Mouse (Mus musculus): ENCODE data around the gene Tmem41b. TPM values are rescaled to one million over a fixed set of nuclear protein-coding genes. Genes with fewer than 3 reads are reported as not detected.

Tmem41b gene
- polyA plus RNA-seq, 1 experiment: 17.4 TPM

- 9% methylated on average over 2 of the region's 2 CpGs for WGBS
- no peak for DNase-seq
- Histone ChIP-seq H3K4me1 (replicated peaks; ENCODE audit: control insufficient read depth, insufficient read depth, low read length) (no peaks in the 10 kb centered on the region), H3K27me3 (ENCODE audit: control insufficient read depth, insufficient read depth, low read length) (no peaks in the 10 kb centered on the region), H3K4me3 (ENCODE audit: control insufficient read depth, insufficient read depth, low read length) (no peak overlapping the region), H3K27ac (ENCODE audit: control insufficient read depth, insufficient read depth, low read length) (no peak overlapping the region), H3K36me3 (ENCODE audit: control insufficient read depth, insufficient read depth, low read length) (no peaks in the 10 kb centered on the region)
- TF ChIP-seq CTCF (IDR thresholded peaks at IDR 0.05; ENCODE audit: borderline replicate concordance, control insufficient read depth, extremely low read depth, insufficient read depth, low read length, poor library complexity) (no peak), POLR2A (IDR thresholded peaks at IDR 0.05; ENCODE audit: control insufficient read depth, extremely low read depth, insufficient read depth, low read length, poor library complexity) (no peak)
Observed at GRCm38 (mm10) chr7:109968924-109969450, 17.7 kb downstream of the Tmem41b start.

GRCm38 (mm10) chr7:109967805-109968579, 18.7 kb downstream of the Tmem41b start:
- H3K36me3 ChIP-seq (ENCODE audit: control insufficient read depth, insufficient read depth, low read length): no peaks in the 10 kb centered on the region
- H3K4me3 ChIP-seq (ENCODE audit: control insufficient read depth, insufficient read depth, low read length): no peak overlapping the region
- no peak for DNase-seq
- no peak for TF ChIP-seq CTCF (IDR thresholded peaks at IDR 0.05; ENCODE audit: borderline replicate concordance, control insufficient read depth, extremely low read depth, insufficient read depth, low read length, poor library complexity)
- no peak for TF ChIP-seq POLR2A (IDR thresholded peaks at IDR 0.05; ENCODE audit: control insufficient read depth, extremely low read depth, insufficient read depth, low read length, poor library complexity)
- no peaks in the 10 kb centered on the region for H3K27me3 ChIP-seq (ENCODE audit: control insufficient read depth, insufficient read depth, low read length)
- 63% methylated on average over 11 of the region's 11 CpGs for WGBS
- H3K27ac ChIP-seq (ENCODE audit: control insufficient read depth, insufficient read depth, low read length): no peak overlapping the region
- no peaks in the 10 kb centered on the region for H3K4me1 ChIP-seq (replicated peaks; ENCODE audit: control insufficient read depth, insufficient read depth, low read length)

- Histone ChIP-seq H3K4me1 (replicated peaks; ENCODE audit: control insufficient read depth, insufficient read depth, low read length) (no peaks in the 10 kb centered on the region), H3K36me3 (ENCODE audit: control insufficient read depth, insufficient read depth, low read length) (no peaks in the 10 kb centered on the region), H3K27me3 (ENCODE audit: control insufficient read depth, insufficient read depth, low read length) (peaks cover 4% of the 10 kb centered on the region; the same call in 1 of the 2 replicates), H3K4me3 (ENCODE audit: control insufficient read depth, insufficient read depth, low read length) (no peak overlapping the region), H3K27ac (ENCODE audit: control insufficient read depth, insufficient read depth, low read length) (no peak overlapping the region)
- no peak for TF ChIP-seq CTCF (IDR thresholded peaks at IDR 0.05; ENCODE audit: borderline replicate concordance, control insufficient read depth, extremely low read depth, insufficient read depth, low read length, poor library complexity)
- no peak for DNase-seq
Observed at GRCm38 (mm10) chr7:109965658-109966057, 21.1 kb downstream of the Tmem41b start.

- Histone ChIP-seq H3K27me3 (ENCODE audit: control insufficient read depth, insufficient read depth, low read length) (peaks cover 8% of the 10 kb centered on the region; the same call in 1 of the 2 replicates), H3K27ac (ENCODE audit: control insufficient read depth, insufficient read depth, low read length) (no peak overlapping the region), H3K4me1 (replicated peaks; ENCODE audit: control insufficient read depth, insufficient read depth, low read length) (peaks cover 9% of the 10 kb centered on the region; the same call in 1 of the 2 replicates), H3K4me3 (ENCODE audit: control insufficient read depth, insufficient read depth, low read length) (no peak overlapping the region), H3K36me3 (ENCODE audit: control insufficient read depth, insufficient read depth, low read length) (no peaks in the 10 kb centered on the region)
- DNase-seq: no peak
- TF ChIP-seq CTCF (IDR thresholded peaks at IDR 0.05; ENCODE audit: borderline replicate concordance, control insufficient read depth, extremely low read depth, insufficient read depth, low read length, poor library complexity) (no peak), POLR2A (IDR thresholded peaks at IDR 0.05; ENCODE audit: control insufficient read depth, extremely low read depth, insufficient read depth, low read length, poor library complexity) (no peak)
- WGBS: 96% methylated on average over 4 of the region's 4 CpGs
Observed at GRCm38 (mm10) chr7:109963707-109964106, 23.0 kb downstream of the Tmem41b start.

- Histone ChIP-seq H3K4me3 (ENCODE audit: control insufficient read depth, insufficient read depth, low read length) (no peak overlapping the region), H3K27ac (ENCODE audit: control insufficient read depth, insufficient read depth, low read length) (no peak overlapping the region), H3K36me3 (ENCODE audit: control insufficient read depth, insufficient read depth, low read length) (no peaks in the 10 kb centered on the region), H3K27me3 (ENCODE audit: control insufficient read depth, insufficient read depth, low read length) (peaks cover 8% of the 10 kb centered on the region; the same call in 1 of the 2 replicates), H3K4me1 (replicated peaks; ENCODE audit: control insufficient read depth, insufficient read depth, low read length) (peaks cover 9% of the 10 kb centered on the region; the same call in 1 of the 2 replicates)
- TF ChIP-seq POLR2A (IDR thresholded peaks at IDR 0.05; ENCODE audit: control insufficient read depth, extremely low read depth, insufficient read depth, low read length, poor library complexity): no peak
- TF ChIP-seq CTCF (IDR thresholded peaks at IDR 0.05; ENCODE audit: borderline replicate concordance, control insufficient read depth, extremely low read depth, insufficient read depth, low read length, poor library complexity): no peak
- 83% methylated on average over 4 of the region's 4 CpGs for WGBS
- no peak for DNase-seq
Observed at GRCm38 (mm10) chr7:109962596-109962995, 24.1 kb downstream of the Tmem41b start.

- peaks cover 8% of the 10 kb centered on the region; the same call in 1 of the 2 replicates for H3K27me3 ChIP-seq (ENCODE audit: control insufficient read depth, insufficient read depth, low read length)
- 99% methylated on average over 2 of the region's 2 CpGs for WGBS
- peaks cover 9% of the 10 kb centered on the region; the same call in 1 of the 2 replicates for H3K4me1 ChIP-seq (replicated peaks; ENCODE audit: control insufficient read depth, insufficient read depth, low read length)
- TF ChIP-seq POLR2A (IDR thresholded peaks at IDR 0.05; ENCODE audit: control insufficient read depth, extremely low read depth, insufficient read depth, low read length, poor library complexity): no peak
- TF ChIP-seq CTCF (IDR thresholded peaks at IDR 0.05; ENCODE audit: borderline replicate concordance, control insufficient read depth, extremely low read depth, insufficient read depth, low read length, poor library complexity): no peak
- no peak overlapping the region for H3K27ac ChIP-seq (ENCODE audit: control insufficient read depth, insufficient read depth, low read length)
- no peaks in the 10 kb centered on the region for H3K36me3 ChIP-seq (ENCODE audit: control insufficient read depth, insufficient read depth, low read length)
- H3K4me3 ChIP-seq (ENCODE audit: control insufficient read depth, insufficient read depth, low read length): no peak overlapping the region
- DNase-seq: no peak
Observed at GRCm38 (mm10) chr7:109961570-109961969, 25.2 kb downstream of the Tmem41b start.
